ENCODE assay signal across 24 mouse cellular contexts in the genomic region with DNA sequence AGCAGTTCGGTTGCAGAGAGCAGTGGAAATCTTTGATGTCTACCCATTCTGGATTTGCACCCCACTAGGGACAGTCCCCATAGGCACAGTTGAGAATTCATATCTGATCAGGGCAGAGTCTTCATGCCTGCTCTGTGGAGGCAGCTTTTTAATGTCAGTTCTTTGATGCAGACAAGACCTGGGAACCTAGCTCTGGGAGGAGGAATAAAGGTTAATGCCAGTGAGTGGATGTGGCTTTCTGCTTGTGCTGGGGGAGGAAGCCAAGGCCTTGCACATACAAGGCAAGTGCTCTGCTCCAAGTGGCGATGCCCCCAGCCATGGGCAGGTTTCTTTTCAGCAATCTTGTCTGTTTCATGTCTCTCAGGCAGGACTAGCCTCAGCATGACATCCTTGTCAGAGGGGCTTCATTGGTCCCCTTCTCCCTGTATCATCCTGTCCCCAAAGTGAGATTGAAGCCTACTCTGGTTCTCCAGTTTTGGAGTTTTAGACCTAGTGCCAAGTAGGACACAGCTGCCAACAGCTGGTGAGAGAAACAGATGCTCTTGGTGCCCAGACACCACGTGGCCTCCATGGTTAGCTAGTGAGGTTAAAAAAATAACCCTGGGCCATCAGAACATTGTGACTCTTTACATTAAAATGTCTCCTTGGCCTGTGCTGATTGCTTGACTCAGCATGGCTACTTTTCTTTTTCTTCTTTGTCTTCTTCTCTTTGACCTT. TPM values are rescaled to one million over a fixed set of nuclear protein-coding genes. Genes with fewer than 3 reads are reported as not detected.
DNase-seq lines count a peak whose midpoint lies in the region; ATAC-seq and TF ChIP-seq lines count a peak whose summit lies in the region.
"Had no signal": no experiment of that assay in that cellular context is flagged by ENCODE, and none has a peak within 500 bp of the region (broad histone marks: within the 10 kb centered on the region; RNA-seq: fewer than 3 reads in every experiment).

No protein-coding gene starts in this region.

- H3K79me2 ChIP-seq in CH12.LX (replicated peaks; ENCODE audit: control insufficient read depth, extremely low read depth, insufficient read depth, poor library complexity, severe bottlenecking) = peaks cover 69% of the 10 kb centered on the region

- H3K36me3 ChIP-seq in heart, embryonic 16.5 days (ENCODE audit: control insufficient read depth, insufficient read depth) = no peaks in the 10 kb centered on the region
- peaks cover 82 to 97% of the 10 kb centered on the region in 2 experiments for H3K36me3 ChIP-seq in CH12.LX (replicated peaks in 1 of 2; ENCODE audit: control insufficient read depth in 1 of 2, insufficient read depth in 1 of 2, low read length in 1 of 2)
- no peaks in the 10 kb centered on the region for H3K36me3 ChIP-seq in forebrain, embryonic 16.5 days (ENCODE audit: control insufficient read depth, insufficient read depth)
- H3K36me3 ChIP-seq: embryonic facial prominence, embryonic 15.5 days; heart, embryonic 10.5 days; midbrain, embryonic 13.5 days had no signal

- H3K27me3 ChIP-seq in heart, embryonic 16.5 days (ENCODE audit: control insufficient read depth, insufficient read depth, low read length) = 0 out of 2 replicates have a peak, but pooled peaks cover 2% of the 10 kb centered on the region
- no peaks in the 10 kb centered on the region for H3K27me3 ChIP-seq in CH12.LX (replicated peaks)
- H3K27me3 ChIP-seq in forebrain, embryonic 16.5 days (replicated peaks; ENCODE audit: control insufficient read depth, insufficient read depth, low read length) = no peaks in the 10 kb centered on the region; the same call in 1 of the 2 replicates
- H3K27me3 ChIP-seq: embryonic facial prominence, embryonic 15.5 days; midbrain, embryonic 13.5 days had no signal

- no peak for ATAC-seq in heart, embryonic 16.5 days (replicated peaks; ENCODE audit: extremely low read depth, insufficient read depth, low FRiP score)
- peak; percentile 87 for ATAC-seq in inflammation-experienced regulatory T-cells, adult 6 months
- ATAC-seq in forebrain, embryonic 16.5 days = no peak
- ATAC-seq: hindbrain, embryonic 16.5 days; midbrain, embryonic 13.5 days had no signal

- no peak for TF ChIP-seq RAD21 in CH12.LX (IDR thresholded peaks at IDR 0.05; ENCODE audit: low read depth, low read length)

- TF ChIP-seq CTCF in CH12.LX (conservative IDR thresholded peaks at IDR 0.05 in 1 of 2, IDR thresholded peaks at IDR 0.05 in 1 of 2; ENCODE audit: low read depth in 2 of 2, low read length in 2 of 2) = no peak

- no peaks in the 10 kb centered on the region for H3K4me1 ChIP-seq in heart, embryonic 16.5 days (ENCODE audit: control insufficient read depth, insufficient read depth, low read length)
- H3K4me1 ChIP-seq in CH12.LX (ENCODE audit: control insufficient read depth in 1 of 2, insufficient read depth in 2 of 2) = peaks cover 14 to 99% of the 10 kb centered on the region in 2 experiments
- no peaks in the 10 kb centered on the region for H3K4me1 ChIP-seq in forebrain, embryonic 16.5 days (replicated peaks; ENCODE audit: control insufficient read depth, insufficient read depth, low read length)
- H3K4me1 ChIP-seq: embryonic facial prominence, embryonic 15.5 days; midbrain, embryonic 13.5 days had no signal

- no peak for DNase-seq in heart, postnatal 10 days
- DNase-seq in CH12.LX (ENCODE audit: extremely low read depth) = peak; percentile 21
- peak; percentile 64 for DNase-seq in thymus, postnatal 25 days
- no peak for DNase-seq in frontal cortex, postnatal 36 days (ENCODE audit: low spot score in 2 of 2)
- no peak for DNase-seq in right cerebral cortex, postnatal 4 days
- DNase-seq: cerebellum, adult 9-11 months; embryo, embryonic 11 days; gastrocnemius, postnatal 25 days; heart, postnatal 4 days; kidney, adult 2 months; kidney, postnatal 25 days; layer of hippocampus, adult 9-11 months; lung, embryonic 14.5 days; retina, postnatal 1 day had no signal

- H3K9me3 ChIP-seq in heart, embryonic 16.5 days (replicated peaks; ENCODE audit: control insufficient read depth, low read length) = no peaks in the 10 kb centered on the region
- H3K9me3 ChIP-seq in CH12.LX (replicated peaks; ENCODE audit: low read length) = no peaks in the 10 kb centered on the region
- H3K9me3 ChIP-seq in forebrain, embryonic 16.5 days (ENCODE audit: control insufficient read depth, low read length) = no peaks in the 10 kb centered on the region
- H3K9me3 ChIP-seq: embryonic facial prominence, embryonic 15.5 days; heart, embryonic 10.5 days; midbrain, embryonic 13.5 days had no signal

- dilution Hi-C loops in CH12.LX (cut with MboI; ENCODE audit: extremely low pct_ligation_motif_present, extremely low pct_unique_long_range_greater_than_20kb, low sequenced_read_pairs) = no loop called here

- in situ Hi-C loops in CH12.LX (cut with MboI; ENCODE audit: low pct_ligation_motif_present, low pct_unique_long_range_greater_than_20kb, low sequenced_read_pairs) = no loop called here

- H3K4me2 ChIP-seq in heart, embryonic 16.5 days (ENCODE audit: low read depth, low read length) = no peak overlapping the region
- peak overlapping the region; percentile 95 for H3K4me2 ChIP-seq in CH12.LX (ENCODE audit: insufficient read depth, low read depth, poor library complexity, severe bottlenecking)
- no peak overlapping the region for H3K4me2 ChIP-seq in forebrain, embryonic 16.5 days (ENCODE audit: low read length)
- H3K4me2 ChIP-seq: embryonic facial prominence, embryonic 15.5 days; liver, embryonic 11.5 days; lung, embryonic 14.5 days; midbrain, embryonic 13.5 days had no signal

- H3K4me3 ChIP-seq in heart, embryonic 16.5 days (ENCODE audit: low read length) = no peak overlapping the region
- H3K4me3 ChIP-seq in CH12.LX (replicated peaks in 1 of 3; ENCODE audit: low read depth in 2 of 3, low read length in 2 of 3, poor library complexity in 1 of 3) = peak overlapping the region; percentile 26 to 47 (median 42)
- no peak overlapping the region for H3K4me3 ChIP-seq in forebrain, embryonic 16.5 days (replicated peaks; ENCODE audit: low read length)
- H3K4me3 ChIP-seq: embryonic facial prominence, embryonic 15.5 days; heart, embryonic 10.5 days; midbrain, embryonic 13.5 days had no signal

- TF ChIP-seq EP300 in CH12.LX (IDR thresholded peaks at IDR 0.05; ENCODE audit: low read length) = 0 out of 2 replicates have a peak, but pooled peaks have one; percentile 17

- 61% methylated on average over 3 of the region's 3 CpGs for WGBS in heart, embryonic 16.5 days
- 69% methylated on average over 3 of the region's 3 CpGs for WGBS in forebrain, embryonic 16.5 days

- H3K27ac ChIP-seq in heart, embryonic 16.5 days (ENCODE audit: low read length) = peak overlapping the region; percentile 24
- H3K27ac ChIP-seq in CH12.LX (ENCODE audit: insufficient read depth, low read depth) = peak overlapping the region; percentile 93
- H3K27ac ChIP-seq in forebrain, embryonic 16.5 days (ENCODE audit: low read length) = no peak overlapping the region
- H3K27ac ChIP-seq: embryonic facial prominence, embryonic 15.5 days; heart, embryonic 10.5 days; macrophage; midbrain, embryonic 13.5 days had no signal

- no peak overlapping the region for H3K9ac ChIP-seq in heart, embryonic 16.5 days (ENCODE audit: low read length)
- H3K9ac ChIP-seq in CH12.LX (ENCODE audit: insufficient read depth, low read depth) = peak overlapping the region; percentile 31
- no peak overlapping the region for H3K9ac ChIP-seq in forebrain, embryonic 16.5 days (replicated peaks; ENCODE audit: low read depth, low read length)
- H3K9ac ChIP-seq: embryonic facial prominence, embryonic 15.5 days; lung, embryonic 14.5 days; midbrain, embryonic 13.5 days had no signal

- 0 out of 2 replicates have a peak, but pooled peaks have one; percentile 45 for TF ChIP-seq POLR2A in CH12.LX (IDR thresholded peaks at IDR 0.05; ENCODE audit: low read depth, low read length)

- intact Hi-C loops in heart, postnatal 10 days (cut with DNase I) = no loop called here

TF ChIP-seq in CH12.LX, 34 proteins besides CTCF, POLR2A, EP300 and RAD21 (continues in another document):
- TF ChIP-seq SMC3 (IDR thresholded peaks at IDR 0.05; ENCODE audit: low read depth, low read length) (no peak), MAZ (IDR thresholded peaks at IDR 0.05; ENCODE audit: low read depth, low read length) (no peak), NELFE (IDR thresholded peaks at IDR 0.05; ENCODE audit: low read depth, low read length) (no peak), ZC3H11A (IDR thresholded peaks at IDR 0.05; ENCODE audit: low read depth, low read length) (no peak), PAX5 (IDR thresholded peaks at IDR 0.05; ENCODE audit: low read length) (no peak), RCOR1 (conservative IDR thresholded peaks at IDR 0.05; ENCODE audit: low read depth, low read length) (0 out of 2 replicates have a peak, but pooled peaks have one; percentile 17), MAX (IDR thresholded peaks at IDR 0.05; ENCODE audit: low read length) (peak; percentile 57), JUN (IDR thresholded peaks at IDR 0.05; ENCODE audit: insufficient read depth, low read depth, low read length) (no peak), BHLHE40 (IDR thresholded peaks at IDR 0.05; ENCODE audit: low read depth, low read length) (peak; percentile 10; the same call in 1 of the 2 replicates), GABPA (IDR thresholded peaks at IDR 0.05; ENCODE audit: insufficient replicate concordance, low read depth, low read length) (no peak), MEF2A (IDR thresholded peaks at IDR 0.05; ENCODE audit: borderline replicate concordance, low read depth, low read length) (no peak), POLR2AphosphoS2 (IDR thresholded peaks at IDR 0.05; ENCODE audit: low read depth, low read length) (0 out of 2 replicates have a peak, but pooled peaks have one; percentile 23), JUND (conservative IDR thresholded peaks at IDR 0.05; ENCODE audit: low read depth, low read length) (no peak), HCFC1 (IDR thresholded peaks at IDR 0.05; ENCODE audit: low read depth, low read length) (no peak), MYC (IDR thresholded peaks at IDR 0.05; ENCODE audit: low read depth, low read length) (no peak), ETS1 (conservative IDR thresholded peaks at IDR 0.05; ENCODE audit: low read depth, low read length) (no peak), CHD2 (IDR thresholded peaks at IDR 0.05; ENCODE audit: low read length) (0 out of 2 replicates have a peak, but pooled peaks have one; percentile 32), MAFK (IDR thresholded peaks at IDR 0.05; ENCODE audit: insufficient replicate concordance, low read length) (no peak)

RNA-seq across cellular contexts. Expression of a gene that starts 11.5 kb away (rescaled TPM):
- polyA plus RNA-seq in heart, embryonic 16.5 days (2015; fragmentation: Nextera tagmentation; extraction: Ambion mirVana) = 0.22 and 0.24 TPM in 2 replicates
- total RNA-seq in heart, postnatal 10 days (2021) = 1 to 10 TPM in 1 of 2 experiments, under 1 TPM in 1; 0.92 to 1.1 TPM
- total RNA-seq in CH12.LX (2012; rRNA removed) (115 and 138 TPM in 2 replicates), CH12.LX (2014; rRNA removed) (122 and 142 TPM in 2 replicates)
- 74.5 and 81.7 TPM in 2 replicates for polyA plus RNA-seq in CH12.LX (2012; ENCODE audit: insufficient read length, low read depth)
- 10 to 100 TPM; 17.4 to 19.8 (median 17.8) TPM for polyA plus RNA-seq in inflammation-experienced regulatory T-cells, adult 6 months (2017; shearing (Covaris generic))
- polyA plus RNA-seq in forebrain, embryonic 16.5 days (2015; fragmentation: Nextera tagmentation; extraction: Ambion mirVana) = 0.06 and 0.11 TPM in 2 replicates
- total RNA-seq: MEL had no signal

Comparison
In these comparisons a context has a peak if more than half of its experiments do, and no peak if none do; other contexts are left out.
1. H3K4me3 ChIP-seq: peak in CH12.LX (3 of 3); none in heart, embryonic 16.5 days (single experiment) and forebrain, embryonic 16.5 days (single experiment).
2. DNase-seq: peak in CH12.LX (single experiment) and thymus, postnatal 25 days (single experiment); none in heart, postnatal 10 days (0 of 2), frontal cortex, postnatal 36 days (0 of 2) and right cerebral cortex, postnatal 4 days (single experiment).
3. RNA of a gene that starts 11.5 kb away (polyA plus RNA-seq): 74.5 to 81.7 TPM in CH12.LX and 17.4 to 19.8 TPM in inflammation-experienced regulatory T-cells, adult 6 months; 0.22 to 0.24 TPM in heart, embryonic 16.5 days and 0.06 to 0.11 TPM in forebrain, embryonic 16.5 days; every median in the first group is over 10 times any median in the second.